Mouse (Mus musculus): ENCODE data around the gene Atp5b.

Gene Atp5b

GRCm38 (mm10) chr10:128096693-128097586 lies 13.9 kb downstream of the Atp5b start:
- peak; percentile 85 to 95 for DNase-seq (ENCODE audit: low spot score in 2 of 2)

DNA sequence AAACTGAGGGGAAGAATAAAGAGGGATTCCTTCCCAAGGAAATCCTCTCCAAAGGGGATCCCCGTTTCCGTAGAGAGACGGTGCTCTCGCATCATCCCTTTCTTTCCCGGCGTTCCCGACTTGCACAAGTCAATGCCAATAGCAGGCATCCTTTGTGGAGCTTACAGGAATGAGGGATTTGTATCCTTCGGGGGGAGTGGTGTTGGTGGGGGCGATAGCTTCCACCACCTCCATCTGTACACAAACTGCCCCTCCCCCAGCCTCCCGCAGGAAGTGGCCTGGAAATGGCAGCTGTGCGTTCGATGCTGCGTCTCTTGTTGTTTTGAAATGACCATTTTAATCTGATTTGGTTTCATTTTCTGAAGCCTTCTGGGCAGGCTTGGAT lies 14.5 kb downstream of the Atp5b start:
- DNase-seq (ENCODE audit: low spot score in 2 of 2) = peak; percentile 41 to 78

DNA sequence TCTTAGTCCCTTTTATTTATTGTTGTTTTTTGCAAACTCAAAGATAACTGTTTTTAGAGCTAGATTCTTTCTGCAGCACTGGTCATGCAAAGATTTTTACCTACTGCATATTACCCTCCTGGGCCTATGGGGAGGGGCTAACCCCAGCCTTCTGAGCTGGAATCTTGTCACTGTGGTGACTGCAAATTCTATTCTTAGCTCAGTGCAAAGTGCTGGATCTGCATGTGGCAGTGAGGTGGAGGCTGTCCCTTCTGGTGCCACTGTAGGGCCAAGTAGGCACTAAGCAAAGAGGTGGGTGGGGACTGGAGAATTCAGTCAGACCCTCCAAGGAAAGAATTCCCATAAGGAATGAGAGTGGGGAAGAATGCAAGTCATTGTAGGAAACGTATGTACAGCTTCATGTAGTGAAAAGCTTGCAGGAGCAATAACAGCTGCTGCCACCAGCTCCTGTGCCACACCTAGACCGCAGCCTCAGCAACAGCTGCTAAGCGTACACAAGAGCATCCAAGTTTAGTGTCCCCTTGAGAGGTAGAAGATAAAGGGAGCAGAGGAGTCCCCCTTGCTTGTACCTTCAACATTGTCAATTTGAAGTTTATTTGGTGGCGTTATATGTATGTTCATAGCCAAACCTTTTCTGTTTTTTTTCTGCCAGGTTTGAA lies 27.2 kb downstream of the Atp5b start:
- DNase-seq (ENCODE audit: low spot score in 2 of 2) = no peak

GRCm38 (mm10) chr10:128111227-128111626 lies 28.2 kb downstream of the Atp5b start:
- DNase-seq (ENCODE audit: low spot score in 2 of 2) = no peak

DNA sequence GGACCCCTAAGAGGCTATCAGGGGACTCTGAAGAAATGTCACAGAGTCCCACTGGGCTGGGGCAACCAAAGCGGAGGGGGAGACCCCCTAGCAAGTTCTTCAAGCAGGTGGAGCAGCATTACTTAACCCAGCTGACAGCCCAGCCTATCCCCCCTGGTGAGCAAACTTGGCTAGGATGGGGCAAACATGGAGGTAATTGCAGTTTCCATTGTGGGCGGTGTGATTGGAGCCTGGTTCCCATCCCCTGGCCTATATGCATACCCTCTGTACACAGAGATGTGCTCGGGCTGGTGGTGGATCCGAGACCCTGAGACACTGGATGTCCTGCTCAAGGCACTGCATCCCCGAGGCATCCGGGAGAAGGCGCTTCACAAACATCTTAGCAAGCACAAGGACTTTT lies 40.8 kb downstream of the Atp5b start:
- no peak for DNase-seq (ENCODE audit: low spot score in 2 of 2)

DNA sequence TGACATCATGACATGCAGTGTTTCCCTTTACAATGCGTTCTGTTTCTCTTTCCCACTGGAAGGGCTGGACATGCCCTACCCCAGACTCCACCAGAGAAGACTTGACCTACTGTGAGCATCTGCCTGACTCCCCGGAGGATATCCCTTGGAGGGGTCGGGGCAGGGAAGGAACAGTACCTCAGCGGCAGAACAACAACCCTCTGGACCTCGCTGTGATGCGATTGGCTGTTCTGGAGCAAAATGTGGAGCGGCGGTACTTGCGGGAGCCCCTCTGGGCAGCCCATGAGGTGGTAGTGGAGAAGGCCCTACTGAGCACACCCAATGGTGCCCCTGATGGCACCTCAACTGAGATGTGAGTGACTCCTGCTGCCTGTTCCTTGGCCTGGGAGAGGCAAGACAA lies 41.8 kb downstream of the Atp5b start:
- no peak for DNase-seq (ENCODE audit: low spot score in 2 of 2)

GRCm38 (mm10) chr10:128125951-128126350 lies 42.9 kb downstream of the Atp5b start:
- DNase-seq (ENCODE audit: low spot score in 2 of 2) = no peak

GRCm38 (mm10) chr10:128127497-128127896 lies 44.4 kb downstream of the Atp5b start:
- no peak for DNase-seq (ENCODE audit: low spot score in 2 of 2)

DNA sequence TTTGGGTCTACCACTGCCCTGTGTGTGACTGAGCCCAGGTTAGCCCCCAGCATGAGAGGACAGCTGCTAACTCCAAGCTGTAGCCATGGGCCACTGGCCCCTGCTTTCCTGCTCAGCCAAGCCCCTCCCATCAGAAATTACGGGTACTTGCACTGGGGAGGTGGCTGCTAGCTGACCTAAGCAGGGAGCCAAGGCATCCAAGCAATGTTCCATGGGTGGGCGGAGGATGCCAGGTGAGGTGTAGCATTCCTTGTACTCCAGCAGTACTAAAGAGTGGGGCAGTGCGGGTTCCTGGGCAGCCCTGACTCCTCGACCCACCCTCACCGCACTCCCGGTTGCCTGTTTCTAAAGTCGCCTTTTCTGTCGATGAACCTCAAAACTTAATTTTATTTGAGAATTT lies 45.1 kb downstream of the Atp5b start:
- no peak for DNase-seq (ENCODE audit: low spot score in 2 of 2)

GRCm38 (mm10) chr10:128131297-128131696 lies 48.2 kb downstream of the Atp5b start:
- DNase-seq (ENCODE audit: low spot score in 2 of 2) = no peak

GRCm38 (mm10) chr10:128131812-128132211 lies 48.7 kb downstream of the Atp5b start:
- DNase-seq (ENCODE audit: low spot score in 2 of 2) = no peak

DNA sequence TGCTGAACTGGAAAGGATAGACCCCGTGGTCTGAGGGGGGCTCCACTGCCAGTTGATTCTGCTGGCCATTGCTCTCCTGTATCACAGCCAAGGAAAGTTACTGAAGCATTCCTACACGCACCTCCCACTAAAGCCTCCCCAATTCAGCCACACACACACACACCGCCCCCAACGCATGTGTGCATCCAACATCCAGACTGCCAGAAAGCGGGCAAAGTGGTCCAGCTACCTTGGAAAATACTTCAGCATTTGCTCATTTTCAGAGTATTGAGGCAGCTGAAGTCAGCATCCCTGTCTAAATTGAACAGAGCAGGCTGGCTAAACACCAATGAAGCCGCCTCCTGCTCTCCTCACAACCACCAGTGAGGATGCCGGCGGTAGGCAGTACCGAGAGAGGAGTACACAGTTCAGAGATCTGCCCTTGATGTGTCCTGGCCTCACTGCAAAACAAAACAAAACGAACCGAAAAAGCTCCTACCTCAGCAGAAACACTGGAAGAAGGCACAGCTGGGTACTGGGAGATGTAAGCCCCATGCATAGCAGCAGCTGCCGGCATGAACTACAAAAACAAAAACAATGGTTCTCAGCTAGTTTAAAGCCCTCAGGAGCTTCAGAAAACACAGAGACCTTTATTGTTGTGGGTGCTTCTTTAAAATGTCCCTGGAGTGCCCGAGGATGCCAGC lies 50.7 kb downstream of the Atp5b start:
- DNase-seq (ENCODE audit: low spot score in 2 of 2) = no peak

GRCm38 (mm10) chr10:128135374-128135773 lies 52.3 kb downstream of the Atp5b start:
- no peak for DNase-seq (ENCODE audit: low spot score in 2 of 2)

Data from spleen, postnatal 4 days (tissue).